Mouse (Mus musculus) embryo, embryonic 9.5 days (tissue): ENCODE results near the gene Vash1.

ENCODE experiments used
- DNase-seq: peaks from one replicate; pipeline ENCODE4 v3.0.0-alpha.2; 2017; ENCODE audit errors: extremely low spot score

Gene Vash1

GRCm38 (mm10) chr12:86716962-86717361 is 38.5 kb downstream of the Vash1 start:
- DNase-seq = no peak

DNA sequence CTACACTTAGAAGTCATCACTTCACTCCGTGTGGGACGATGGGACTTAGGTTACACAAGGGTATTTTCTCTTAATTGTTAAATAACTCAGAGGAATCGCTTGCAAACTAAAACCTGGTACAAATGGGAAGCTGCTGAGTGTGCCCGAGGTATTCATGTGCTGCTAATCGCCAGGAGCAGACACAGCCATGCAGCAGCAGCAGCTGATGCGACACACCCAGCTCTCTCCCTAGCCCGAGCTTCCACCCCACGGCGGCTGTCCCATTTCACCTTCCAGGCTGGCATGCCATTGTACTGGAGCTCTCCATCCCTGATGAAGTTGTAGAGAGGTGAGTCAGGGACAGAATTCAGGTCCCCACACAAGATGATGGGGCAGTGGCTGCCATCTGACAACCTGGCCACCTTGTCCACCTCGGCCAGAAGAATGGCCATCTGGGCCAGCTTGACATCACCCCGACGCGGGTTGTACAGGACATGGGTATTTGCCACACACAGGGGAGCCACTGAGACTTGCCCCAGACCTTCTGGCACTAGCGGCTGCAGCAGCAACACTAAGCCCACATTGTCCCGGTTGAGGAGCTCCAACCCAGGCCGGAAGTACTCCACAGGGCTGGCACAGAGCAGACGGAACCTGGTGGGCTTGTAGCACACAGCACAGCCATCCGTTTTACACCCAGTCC is 41.6 kb downstream of the Vash1 start:
- no peak for DNase-seq

GRCm38 (mm10) chr12:86721453-86721852 is 43.0 kb downstream of the Vash1 start:
- no peak for DNase-seq

DNA sequence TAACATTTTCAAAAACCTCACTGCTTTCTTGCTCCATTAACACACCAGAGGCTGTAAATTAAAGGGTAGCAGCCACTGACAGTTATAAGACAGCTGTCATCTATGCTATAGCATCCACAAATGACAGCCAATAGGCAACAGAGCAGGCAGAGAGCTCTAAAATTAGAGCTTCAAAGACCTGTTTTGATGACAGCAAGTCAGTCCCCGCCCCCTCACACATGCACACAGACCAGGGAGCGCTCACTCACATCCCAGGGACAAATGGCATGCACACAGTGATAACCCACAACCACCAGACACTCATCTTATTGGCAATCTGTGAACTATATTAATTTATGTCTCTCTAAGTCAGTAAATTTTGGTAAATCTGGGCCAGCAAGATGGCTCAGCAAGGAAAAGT is 45.8 kb downstream of the Vash1 start:
- no peak for DNase-seq

GRCm38 (mm10) chr12:86725706-86726105 is 47.2 kb downstream of the Vash1 start:
- DNase-seq = no peak

DNA sequence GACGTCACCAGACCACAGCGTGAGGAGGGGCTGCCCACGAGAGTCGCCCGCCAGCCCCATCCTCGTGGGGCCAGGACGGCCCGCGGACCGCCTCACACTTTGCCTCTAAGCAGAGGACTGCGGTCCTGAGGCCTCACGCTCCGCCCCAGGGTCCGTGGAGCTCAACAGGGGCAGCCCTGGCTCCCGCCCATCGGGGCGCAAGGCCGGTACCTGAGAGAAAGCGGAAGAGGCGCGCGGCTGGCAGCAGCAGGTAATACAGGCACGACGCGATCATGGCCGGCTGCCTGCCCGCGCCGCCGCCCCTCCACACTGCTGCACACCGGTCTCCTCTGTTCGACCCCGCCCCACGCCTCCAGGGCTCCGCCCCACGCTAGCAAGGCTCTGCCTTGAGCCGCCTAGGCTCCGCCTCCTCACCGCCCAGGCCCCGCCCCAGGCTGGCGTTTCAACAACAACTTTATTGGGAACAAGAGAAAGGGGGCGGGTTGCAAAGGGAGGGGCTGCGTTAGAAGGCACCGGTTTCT is 47.7 kb downstream of the Vash1 start, which contains the start of gene Angel1:
Gene Angel1 (minus strand): TSS at position 341 of the 521 bp plus-strand sequence.
- peak; percentile 97 for DNase-seq

- DNase-seq = no peak
Measured at GRCm38 (mm10) chr12:86734319-86734810, 55.9 kb downstream of the Vash1 start, which contains the start of gene Lrrc74a. Lrrc74a (plus strand) TSS chr12:86734369.
